Mouse (Mus musculus) retina, postnatal 7 days (tissue): ENCODE measurements around the gene Gria1.

Experiments
- DNase-seq: peaks from one replicate; pipeline ENCODE4 v3.0.0-alpha.2; 2012; ENCODE audit warnings: low read depth, low spot score

Gria1 gene

GRCm38 (mm10) chr11:57011024-57011690, at the start of gene Gria1:
Gene Gria1, plus strand, starts transcription at chr11:57011387.
- no peak for DNase-seq

- DNase-seq = no peak
Observed at GRCm38 (mm10) chr11:56961751-56962150, 49.4 kb upstream of the Gria1 start.

GRCm38 (mm10) chr11:56972814-56973213, 38.4 kb upstream of the Gria1 start:
- no peak for DNase-seq

GRCm38 (mm10) chr11:56984321-56985000, 26.7 kb upstream of the Gria1 start:
- no peak for DNase-seq

- DNase-seq = no peak
Observed at GRCm38 (mm10) chr11:56985457-56985856, 25.7 kb upstream of the Gria1 start.

- no peak for DNase-seq
Observed at GRCm38 (mm10) chr11:56999601-57000001, 11.6 kb upstream of the Gria1 start.

- no peak for DNase-seq
Observed at GRCm38 (mm10) chr11:57004611-57005010, 6.6 kb upstream of the Gria1 start.

- DNase-seq = no peak
Observed at GRCm38 (mm10) chr11:57005341-57005740, 5.8 kb upstream of the Gria1 start.

- no peak for DNase-seq
Observed at GRCm38 (mm10) chr11:57007790-57008189, 3.4 kb upstream of the Gria1 start.

- no peak for DNase-seq
Observed at GRCm38 (mm10) chr11:57010611-57011010, 576 bp upstream of the Gria1 start.

GRCm38 (mm10) chr11:57011691-57012039, 478 bp downstream of the Gria1 start:
- no peak for DNase-seq

GRCm38 (mm10) chr11:57012287-57012921, 1.2 kb downstream of the Gria1 start:
- no peak for DNase-seq

- DNase-seq = no peak
Observed at GRCm38 (mm10) chr11:57013464-57014190, 2.4 kb downstream of the Gria1 start.

- no peak for DNase-seq
Observed at GRCm38 (mm10) chr11:57014396-57014795, 3.2 kb downstream of the Gria1 start.

- no peak for DNase-seq
Observed at GRCm38 (mm10) chr11:57018536-57018935, 7.3 kb downstream of the Gria1 start.

GRCm38 (mm10) chr11:57022400-57022799, 11.2 kb downstream of the Gria1 start:
- no peak for DNase-seq

- no peak for DNase-seq
Observed at GRCm38 (mm10) chr11:57030448-57030847, 19.3 kb downstream of the Gria1 start.

GRCm38 (mm10) chr11:57038807-57039206, 27.6 kb downstream of the Gria1 start:
- DNase-seq = no peak

GRCm38 (mm10) chr11:57039306-57039705, 28.1 kb downstream of the Gria1 start:
- no peak for DNase-seq

GRCm38 (mm10) chr11:57042057-57042456, 30.9 kb downstream of the Gria1 start:
- no peak for DNase-seq

GRCm38 (mm10) chr11:57044146-57044545, 33.0 kb downstream of the Gria1 start:
- DNase-seq = no peak
